In the genomic region with DNA sequence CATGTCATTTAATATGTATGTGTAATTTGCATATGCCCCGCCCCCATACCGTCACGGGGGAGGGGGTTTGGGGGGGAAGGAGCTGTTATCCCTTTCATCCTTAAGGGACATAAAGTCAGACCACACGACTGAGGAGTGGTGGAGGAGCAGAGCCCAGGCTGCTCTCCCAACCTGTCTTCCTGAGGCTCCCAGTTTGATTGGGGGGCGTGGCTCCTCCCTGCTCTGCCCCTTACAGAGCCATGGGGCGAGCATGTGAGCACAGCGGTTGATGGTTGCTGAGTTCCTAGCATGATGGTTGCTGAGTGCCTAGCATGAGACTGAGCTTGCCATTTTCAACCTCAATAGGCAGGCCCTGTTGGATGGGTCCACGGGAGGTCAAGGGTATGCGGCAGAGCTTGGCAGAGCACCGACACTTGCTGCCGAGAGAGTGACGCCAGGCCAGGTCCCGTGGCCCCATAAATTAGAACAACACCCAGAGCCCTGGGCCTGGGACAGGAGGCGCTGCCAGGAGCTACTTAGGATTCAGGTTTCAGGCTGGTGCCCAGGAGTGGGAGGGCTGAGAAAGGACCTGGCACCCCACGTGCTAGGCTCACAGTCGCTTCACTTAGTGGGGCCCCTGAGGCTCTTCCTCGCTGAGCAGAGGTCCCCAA, we compare ENCODE assay signal across 7 mouse cellular contexts. TPM values are rescaled to one million over a fixed set of nuclear protein-coding genes. Genes with fewer than 3 reads are reported as not detected.
DNase-seq lines count a peak whose midpoint lies in the region; ATAC-seq and TF ChIP-seq lines count a peak whose summit lies in the region.

No protein-coding gene starts in this region.

- no peak for DNase-seq in stomach, postnatal 0 days (ENCODE audit: low spot score)
- peak; percentile 84 for DNase-seq in gastrocnemius, adult 18-20 months (ENCODE audit: low spot score)
- DNase-seq in left cerebral cortex, postnatal 25 days (ENCODE audit: low spot score in 2 of 2) = no peak
- no peak for DNase-seq in cerebellum, adult 11-12 months

- H3K27ac ChIP-seq in stomach, embryonic 15.5 days = no peak overlapping the region
- H3K27ac ChIP-seq in stomach, postnatal 0 days (replicated peaks) = no peak overlapping the region
- H3K27ac ChIP-seq in intestine, embryonic 16.5 days (ENCODE audit: low read length) = no peak overlapping the region

- intact Hi-C loops in left cerebral cortex, postnatal 25 days (cut with DNase I) = no loop called here

- WGBS in stomach, embryonic 15.5 days = 26% methylated on average over 17 of the region's 17 CpGs
- 33% methylated on average over 17 of the region's 17 CpGs for WGBS in stomach, postnatal 0 days
- WGBS in intestine, embryonic 16.5 days = 21% methylated on average over 17 of the region's 17 CpGs

- H3K4me2 ChIP-seq in stomach, embryonic 15.5 days = 0 out of 2 replicates have a peak overlapping the region, but pooled peaks have one; percentile 17
- no peak overlapping the region for H3K4me2 ChIP-seq in stomach, postnatal 0 days (replicated peaks; ENCODE audit: low read depth)
- H3K4me2 ChIP-seq in intestine, embryonic 16.5 days (ENCODE audit: low read depth, low read length) = peak overlapping the region; percentile 6; the same call in 1 of the 2 replicates
- H3K4me2 ChIP-seq in myocyte (ENCODE audit: low read depth) = peak overlapping the region; percentile 24

- H3K9me3 ChIP-seq in stomach, embryonic 15.5 days = no peaks in the 10 kb centered on the region
- H3K9me3 ChIP-seq in stomach, postnatal 0 days (ENCODE audit: control insufficient read depth, low read length) = no peaks in the 10 kb centered on the region
- H3K9me3 ChIP-seq in intestine, embryonic 16.5 days (ENCODE audit: control insufficient read depth, low read length) = no peaks in the 10 kb centered on the region

- H3K4me1 ChIP-seq in stomach, embryonic 15.5 days = peaks cover 16% of the 10 kb centered on the region
- peaks cover 7% of the 10 kb centered on the region; the same call in 1 of the 2 replicates for H3K4me1 ChIP-seq in stomach, postnatal 0 days (replicated peaks; ENCODE audit: control insufficient read depth, insufficient read depth)
- H3K4me1 ChIP-seq in intestine, embryonic 16.5 days (ENCODE audit: control insufficient read depth, insufficient read depth, low read length) = peaks cover 3% of the 10 kb centered on the region; the same call in 1 of the 2 replicates

- TF ChIP-seq CTCF in stomach, postnatal 0 days (IDR thresholded peaks at IDR 0.05; ENCODE audit: low read depth) = no peak

- no peak overlapping the region for H3ac ChIP-seq in myocyte (ENCODE audit: control insufficient read depth, insufficient read length)

- H3K79me2 ChIP-seq in myocyte (ENCODE audit: control insufficient read depth, insufficient read depth) = no peaks in the 10 kb centered on the region

- H3K36me3 ChIP-seq in stomach, embryonic 15.5 days = no peaks in the 10 kb centered on the region
- no peaks in the 10 kb centered on the region for H3K36me3 ChIP-seq in stomach, postnatal 0 days (ENCODE audit: control insufficient read depth, insufficient read depth, low read length)
- H3K36me3 ChIP-seq in intestine, embryonic 16.5 days (ENCODE audit: control insufficient read depth, insufficient read depth, low read length) = no peaks in the 10 kb centered on the region
- no peaks in the 10 kb centered on the region for H3K36me3 ChIP-seq in myocyte (ENCODE audit: control insufficient read depth, insufficient read depth)

- no peak for ATAC-seq in stomach, embryonic 15.5 days (ENCODE audit: insufficient read depth, low FRiP score, low read depth)
- ATAC-seq in stomach, postnatal 0 days (ENCODE audit: low FRiP score, low TSS enrichment) = no peak
- ATAC-seq in intestine, embryonic 16.5 days = no peak

- H3K9ac ChIP-seq in stomach, embryonic 15.5 days = no peak overlapping the region
- H3K9ac ChIP-seq in stomach, postnatal 0 days (ENCODE audit: low read length) = no peak overlapping the region
- no peak overlapping the region for H3K9ac ChIP-seq in intestine, embryonic 16.5 days (ENCODE audit: low read depth, low read length)

- peaks cover 13% of the 10 kb centered on the region for H3K27me3 ChIP-seq in stomach, embryonic 15.5 days (replicated peaks)
- no peaks in the 10 kb centered on the region for H3K27me3 ChIP-seq in stomach, postnatal 0 days (ENCODE audit: control insufficient read depth, insufficient read depth, low read length)
- H3K27me3 ChIP-seq in intestine, embryonic 16.5 days (replicated peaks; ENCODE audit: control insufficient read depth, insufficient read depth, low read length) = peaks cover 3% of the 10 kb centered on the region; the same call in 1 of the 2 replicates
- peaks cover 16% of the 10 kb centered on the region for H3K27me3 ChIP-seq in myocyte (ENCODE audit: control insufficient read depth, insufficient read depth, insufficient read length)

- no peak for TF ChIP-seq POLR2A in myocyte (IDR thresholded peaks at IDR 0.05; ENCODE audit: insufficient read length, low read depth)

- H3K4me3 ChIP-seq in stomach, embryonic 15.5 days (replicated peaks) = no peak overlapping the region
- no peak overlapping the region for H3K4me3 ChIP-seq in stomach, postnatal 0 days (ENCODE audit: low read depth, low read length)
- 0 out of 2 replicates have a peak overlapping the region, but pooled peaks have one; percentile 4 for H3K4me3 ChIP-seq in intestine, embryonic 16.5 days (ENCODE audit: low read length)
- no peak overlapping the region for H3K4me3 ChIP-seq in myocyte

- TF ChIP-seq EP300 in stomach, postnatal 0 days (optimal IDR thresholded peaks at IDR 0.05) = no peak

TF ChIP-seq in myocyte, 11 proteins besides CTCF, POLR2A, EP300 and RAD21:
- TF ChIP-seq E2F4 (IDR thresholded peaks at IDR 0.05; ENCODE audit: insufficient read depth) (no peak), REST (IDR thresholded peaks at IDR 0.05; ENCODE audit: insufficient read depth, insufficient read length) (no peak), TCF12 (IDR thresholded peaks at IDR 0.05; ENCODE audit: insufficient read depth, poor library complexity, severe bottlenecking) (no peak), MAX (IDR thresholded peaks at IDR 0.05; ENCODE audit: low read depth) (no peak), USF1 (IDR thresholded peaks at IDR 0.05; ENCODE audit: low read depth) (no peak), MYOG (IDR thresholded peaks at IDR 0.05; ENCODE audit: control insufficient read depth in 1 of 3, insufficient read depth in 1 of 3, insufficient read length in 2 of 3, low read depth in 2 of 3) (no peak), SRF (IDR thresholded peaks at IDR 0.05; ENCODE audit: control insufficient read depth, insufficient read length, low read depth) (no peak), POLR2AphosphoS2 (IDR thresholded peaks at IDR 0.05; ENCODE audit: insufficient read length, low read depth) (no peak), CEBPB (IDR thresholded peaks at IDR 0.05; ENCODE audit: insufficient read depth, poor library complexity, severe bottlenecking) (no peak), MYOD1 (IDR thresholded peaks at IDR 0.05; ENCODE audit: control insufficient read depth in 1 of 3, insufficient read length in 2 of 3, low read depth in 2 of 3) (no peak), TCF3 (IDR thresholded peaks at IDR 0.05; ENCODE audit: insufficient read length, low read depth) (no peak)

RNA-seq across cellular contexts. Expression of a gene that starts 4.6 kb away (rescaled TPM):
- polyA plus RNA-seq in stomach, embryonic 15.5 days (2015; fragmentation: Nextera tagmentation; extraction: Ambion mirVana) = 2.7 and 3.0 TPM in 2 replicates
- polyA plus RNA-seq in stomach, postnatal 0 days (2015; fragmentation: Nextera tagmentation; extraction: Ambion mirVana) = 0.64 and 0.69 TPM in 2 replicates
- total RNA-seq in gastrocnemius, adult 18-20 months (2021) = 100 to 1,000 TPM; 129 to 189 TPM
- 3.0 and 3.5 TPM in 2 replicates for polyA plus RNA-seq in intestine, embryonic 16.5 days (2015; fragmentation: Nextera tagmentation; extraction: Ambion mirVana)
- 20.7 TPM for polyA plus RNA-seq in myocyte (2012; fragmentation: generic; extraction: Trizol)
- total RNA-seq in left cerebral cortex, postnatal 25 days (2021) = 10 to 100 TPM in 1 of 2 experiments, 1 to 10 TPM in 1; 9.5 to 12.1 TPM

RNA-seq across cellular contexts. Expression of a gene that starts 50.2 kb away (rescaled TPM):
- 419 and 423 TPM in 2 replicates for polyA plus RNA-seq in stomach, embryonic 15.5 days (2015; fragmentation: Nextera tagmentation; extraction: Ambion mirVana)
- 374 and 382 TPM in 2 replicates for polyA plus RNA-seq in stomach, postnatal 0 days (2015; fragmentation: Nextera tagmentation; extraction: Ambion mirVana)
- 100 to 1,000 TPM; 630 to 677 TPM for total RNA-seq in gastrocnemius, adult 18-20 months (2021)
- 671 and 689 TPM in 2 replicates for polyA plus RNA-seq in intestine, embryonic 16.5 days (2015; fragmentation: Nextera tagmentation; extraction: Ambion mirVana)
- polyA plus RNA-seq in myocyte (2012; fragmentation: generic; extraction: Trizol) = 421 TPM
- 100 to 1,000 TPM; 187 to 191 TPM for total RNA-seq in left cerebral cortex, postnatal 25 days (2021)
